In the genomic region with DNA sequence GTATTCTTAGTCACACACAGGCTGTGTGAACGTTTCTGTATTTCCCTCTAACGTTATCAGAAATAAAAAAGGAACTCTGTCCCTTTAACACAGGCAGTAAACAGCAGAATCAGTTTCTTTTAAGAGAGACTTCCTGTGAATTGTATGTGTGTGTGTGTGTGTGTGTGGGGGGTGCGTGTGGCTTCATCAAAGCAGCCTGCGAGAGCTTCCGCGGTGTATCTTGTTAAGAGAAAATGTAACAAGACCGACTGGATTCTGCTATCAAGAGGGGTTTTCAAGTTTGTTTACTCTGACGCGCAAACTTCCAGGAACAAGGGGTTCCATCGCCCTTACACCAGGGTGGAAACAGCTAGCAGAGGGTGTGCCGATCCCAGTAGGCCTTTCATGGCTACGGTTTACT, we compare ENCODE assay signal across 7 mouse cellular contexts.
DNase-seq lines count a peak whose midpoint lies in the region; ATAC-seq lines count a peak whose summit lies in the region.

No protein-coding gene starts in this region.

- H3K27ac ChIP-seq in limb, embryonic 12.5 days, result no peak overlapping the region

- no peak overlapping the region for H3K9ac ChIP-seq in limb, embryonic 12.5 days (replicated peaks)

- peak overlapping the region; percentile 42 for H3K4me2 ChIP-seq in limb, embryonic 12.5 days

- no peaks in the 10 kb centered on the region for H3K36me3 ChIP-seq in limb, embryonic 12.5 days

- 29% methylated on average over 12 of the region's 12 CpGs for WGBS in limb, embryonic 12.5 days

- peak; percentile 86 for DNase-seq in T-cell, adult 2 months (ENCODE audit: low spot score)
- peak; percentile 90 for DNase-seq in naive thymus-derived CD4-positive, alpha-beta T cell, adult 2 months (ENCODE audit: low read depth)
- no peak for DNase-seq in right cerebral cortex, postnatal 14 days
- DNase-seq in layer of hippocampus, adult 9-10 months (ENCODE audit: low spot score), result no peak
- no peak for DNase-seq in retina, embryonic 14.5 days (ENCODE audit: low spot score)

- H3K4me3 ChIP-seq in limb, embryonic 12.5 days (replicated peaks), result no peak overlapping the region

- peak; percentile 78 for ATAC-seq in CD4-positive, CD25-positive, alpha-beta regulatory T cell, adult 4 months
- ATAC-seq in limb, embryonic 12.5 days (ENCODE audit: insufficient number of reproducible peaks, insufficient read depth, low FRiP score, low TSS enrichment, low read depth), result no peak

- H3K4me1 ChIP-seq in limb, embryonic 12.5 days (replicated peaks), result peaks cover 20% of the 10 kb centered on the region

- H3K27me3 ChIP-seq in limb, embryonic 12.5 days, result no peaks in the 10 kb centered on the region

- H3K9me3 ChIP-seq in limb, embryonic 12.5 days, result no peaks in the 10 kb centered on the region

Comparison
In these comparisons a context has a peak if more than half of its experiments do, and no peak if none do; other contexts are left out.
1. DNase-seq: peak in T-cell, adult 2 months (single experiment) and naive thymus-derived CD4-positive, alpha-beta T cell, adult 2 months (single experiment); none in right cerebral cortex, postnatal 14 days (single experiment), layer of hippocampus, adult 9-10 months (single experiment) and retina, embryonic 14.5 days (single experiment).